Mouse (Mus musculus) layer of hippocampus, adult 9-10 months (tissue): ENCODE data around the gene Gprc5b.
A peak's percentile ranks its signal among the peaks of the same experiment; 100 is the strongest.

Experiments
- DNase-seq: peaks from one replicate; pipeline ENCODE4 v3.0.0; 2022; ENCODE audit warnings: low spot score

Gene Gprc5b

DNA sequence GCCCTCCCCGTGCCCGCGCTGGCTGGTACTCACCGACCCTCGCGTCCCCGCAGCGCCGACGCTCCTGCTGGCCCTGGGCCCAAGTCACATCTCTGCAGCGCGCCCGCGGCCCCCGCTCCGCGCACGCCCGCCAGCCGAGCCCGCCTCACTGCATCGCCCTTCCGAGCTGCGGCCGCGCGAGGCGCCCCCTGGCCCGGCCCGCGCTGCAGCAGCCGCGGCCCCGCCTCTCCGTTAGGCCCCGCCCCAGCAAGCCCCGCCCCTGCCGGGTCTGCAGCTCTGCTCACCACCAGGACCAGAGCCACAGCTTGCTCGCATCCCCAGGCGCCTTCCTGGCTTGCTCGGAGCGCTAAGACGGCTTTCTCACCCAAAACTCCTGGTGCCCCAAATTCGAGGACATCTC, at the start of gene Gprc5b:
TSS of gene Gprc5b (minus strand) at position 205 of the 400 bp plus-strand sequence.
- no peak for DNase-seq

DNA sequence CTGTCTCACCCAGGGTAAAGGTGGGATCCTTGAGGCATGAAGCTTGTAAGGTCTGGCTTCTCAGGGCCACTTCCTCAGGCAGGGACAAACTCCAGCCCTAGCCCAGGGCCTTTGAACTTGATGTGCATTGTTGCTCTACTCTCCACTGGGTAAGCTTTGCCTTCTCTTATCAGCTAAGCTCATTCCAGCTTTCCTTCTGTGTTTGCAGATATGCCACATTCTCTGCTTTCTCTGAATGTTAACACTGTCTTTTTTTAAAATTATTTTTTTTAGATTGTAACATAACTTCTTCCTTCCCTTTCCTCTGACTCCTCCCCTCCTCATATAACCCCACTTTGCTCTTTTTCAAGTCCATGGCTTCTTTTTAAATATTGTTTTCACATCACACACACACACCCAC, 46.5 kb upstream of the Gprc5b start:
- DNase-seq = no peak

DNA sequence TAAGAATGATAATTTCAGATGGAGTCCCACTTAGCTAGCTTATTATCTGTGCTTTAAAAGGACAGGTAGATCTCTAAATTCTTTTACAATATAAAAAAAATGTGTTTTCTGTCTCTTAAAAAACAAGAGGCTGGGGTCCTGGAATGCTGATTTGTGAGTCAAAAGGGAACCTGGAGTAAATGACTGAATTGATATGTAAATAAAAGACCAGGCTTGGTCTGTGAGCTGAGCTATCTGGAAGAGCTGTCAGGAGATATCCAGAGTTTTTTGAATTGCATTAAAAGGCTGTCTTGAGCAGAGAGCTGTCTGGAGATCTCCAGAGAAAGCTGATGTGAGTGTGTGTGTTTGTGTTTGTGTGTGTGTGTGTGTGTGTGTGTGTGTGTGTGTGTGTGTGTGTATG, 42.6 kb upstream of the Gprc5b start:
- DNase-seq = no peak

DNA sequence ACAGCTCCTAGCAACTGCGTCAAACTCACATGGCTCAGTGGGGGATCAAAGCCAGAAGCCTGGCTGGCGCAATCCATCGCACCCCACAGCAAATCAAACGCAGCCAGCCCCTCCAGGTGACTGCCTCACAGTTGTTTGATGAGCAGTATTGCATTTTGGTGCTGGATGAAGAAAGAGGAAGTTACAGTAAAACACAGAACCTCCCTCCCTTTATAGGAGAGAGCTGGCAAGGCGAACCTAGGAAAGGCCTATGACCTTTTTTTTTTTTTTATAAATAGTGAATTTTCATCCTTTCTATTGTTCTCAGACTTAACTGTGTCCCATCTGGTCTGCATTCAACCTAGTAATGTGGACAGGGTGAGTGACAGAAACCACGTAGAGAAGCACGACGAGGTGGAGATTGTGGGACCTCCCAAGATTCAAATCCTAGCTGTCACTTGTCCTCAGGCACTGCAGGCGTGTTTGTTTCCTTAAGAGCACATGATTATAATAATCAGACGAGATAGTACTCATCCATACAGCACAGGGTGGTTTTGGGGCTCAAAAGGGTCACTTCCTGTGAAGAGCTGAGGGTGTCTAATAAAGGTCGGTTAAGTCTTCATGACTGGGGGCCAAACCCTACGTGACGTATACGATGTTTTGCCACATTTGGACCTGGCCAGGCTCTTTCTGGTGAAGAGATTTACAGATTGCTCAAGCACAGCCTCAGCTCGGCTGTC, 39.4 kb upstream of the Gprc5b start:
- DNase-seq = no peak

DNA sequence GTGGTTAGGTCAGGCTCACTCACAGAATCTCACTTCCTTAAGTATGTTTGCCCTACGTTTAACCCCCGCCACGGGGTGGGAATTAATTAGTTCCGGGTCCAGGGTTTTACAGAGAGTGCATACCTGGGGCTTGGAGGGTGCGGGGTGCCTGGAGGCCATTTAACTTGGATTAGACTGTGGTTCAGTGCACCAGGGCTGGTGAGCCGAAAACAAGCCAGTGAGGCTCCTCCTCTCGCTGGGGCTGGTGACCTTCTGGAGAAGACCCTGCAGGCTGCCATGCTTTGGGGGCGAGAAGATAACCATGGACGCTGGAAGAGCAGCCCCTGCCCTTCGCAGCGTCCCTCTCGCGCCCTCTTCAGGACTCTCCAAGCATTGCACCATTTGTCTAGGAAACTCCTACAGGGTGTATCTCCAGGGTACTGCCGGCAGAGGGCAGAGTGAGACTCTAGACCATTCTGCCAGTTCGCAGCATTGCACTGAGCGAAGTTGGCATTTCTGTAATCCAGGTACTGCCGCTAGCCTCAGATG, 28.4 kb upstream of the Gprc5b start:
- DNase-seq = peak; percentile 42

DNA sequence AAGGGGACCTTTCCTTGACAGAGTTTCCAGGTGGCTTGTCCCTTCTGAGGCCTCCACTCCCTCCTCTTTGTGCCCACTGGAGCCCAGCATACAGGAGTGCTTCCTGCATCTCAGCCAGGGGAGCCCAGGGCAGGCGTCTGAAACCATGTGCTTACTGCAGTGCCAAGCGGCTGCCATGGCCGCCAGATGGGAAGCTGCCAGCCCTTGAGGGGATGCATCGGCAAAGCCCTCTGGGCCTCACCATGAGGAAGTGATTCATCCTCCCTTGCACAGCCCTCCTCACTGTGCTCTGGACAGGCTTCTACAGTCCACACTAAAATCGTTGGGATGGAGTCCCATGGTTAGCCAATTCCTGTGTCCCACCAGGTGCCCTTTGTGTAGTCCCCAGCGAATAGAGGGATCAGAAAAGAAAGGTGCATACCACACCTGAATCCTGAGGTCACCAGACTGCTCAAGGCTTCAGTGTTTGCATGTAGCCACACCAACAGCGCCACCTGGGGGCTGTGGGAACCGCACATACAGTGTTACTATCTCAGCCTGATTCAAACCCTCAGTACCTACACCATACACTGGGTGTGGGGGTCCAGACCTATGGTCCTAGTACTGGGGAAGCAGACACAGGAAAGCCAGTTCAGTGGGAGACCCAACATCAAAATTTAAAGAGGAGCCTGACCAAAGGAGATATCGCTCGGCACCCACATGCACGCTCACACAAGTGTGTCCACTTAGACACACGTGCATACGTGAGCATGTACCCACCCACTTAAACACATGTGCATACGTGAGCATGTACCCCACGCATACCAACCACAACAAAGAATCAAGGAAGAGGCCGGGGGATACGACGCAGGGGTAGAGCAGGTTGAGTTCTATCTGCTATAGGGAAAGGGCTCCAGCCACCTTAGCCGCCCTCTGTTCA, 27.5 kb upstream of the Gprc5b start:
- no peak for DNase-seq

DNA sequence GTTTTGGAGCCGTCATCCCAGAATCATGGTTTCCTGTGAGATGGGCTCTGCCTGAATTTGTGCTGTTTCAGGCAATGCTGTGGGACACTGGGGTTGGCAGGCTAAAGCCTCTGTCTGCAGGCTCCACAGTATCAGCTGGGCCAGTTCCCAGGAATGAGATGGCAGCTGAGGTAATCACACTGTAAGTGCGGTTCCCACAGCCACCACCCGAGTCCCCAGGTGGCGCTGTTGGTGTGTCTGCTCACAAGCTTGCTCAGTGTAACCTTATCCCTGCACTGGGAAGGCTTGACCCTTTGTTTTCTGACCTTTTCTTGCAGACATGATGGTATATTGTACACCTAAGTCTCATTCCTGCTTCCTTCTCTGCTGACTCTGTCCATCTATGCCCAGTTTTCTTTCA, 24.5 kb upstream of the Gprc5b start:
- DNase-seq = no peak

DNA sequence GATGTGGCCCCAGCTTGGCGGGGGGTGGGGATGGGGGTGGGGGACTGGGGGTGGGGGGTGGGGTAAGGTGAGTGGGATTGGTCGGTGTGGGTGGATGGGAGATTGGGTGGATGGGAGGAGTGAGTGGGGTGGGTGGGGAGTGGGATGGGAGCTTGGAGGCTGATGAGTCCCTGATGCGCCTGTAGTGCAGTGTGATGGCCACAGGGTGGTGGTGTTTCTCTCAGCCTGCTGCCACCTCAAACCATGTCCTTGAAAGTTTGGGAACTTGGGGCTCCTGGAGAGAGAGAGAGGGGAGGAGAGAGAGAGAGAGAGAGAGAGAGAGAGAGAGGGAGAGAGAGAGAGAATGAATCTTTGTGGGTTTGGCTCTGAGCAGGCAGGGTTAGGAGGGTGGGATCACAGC, 20.7 kb upstream of the Gprc5b start:
- DNase-seq = no peak

DNA sequence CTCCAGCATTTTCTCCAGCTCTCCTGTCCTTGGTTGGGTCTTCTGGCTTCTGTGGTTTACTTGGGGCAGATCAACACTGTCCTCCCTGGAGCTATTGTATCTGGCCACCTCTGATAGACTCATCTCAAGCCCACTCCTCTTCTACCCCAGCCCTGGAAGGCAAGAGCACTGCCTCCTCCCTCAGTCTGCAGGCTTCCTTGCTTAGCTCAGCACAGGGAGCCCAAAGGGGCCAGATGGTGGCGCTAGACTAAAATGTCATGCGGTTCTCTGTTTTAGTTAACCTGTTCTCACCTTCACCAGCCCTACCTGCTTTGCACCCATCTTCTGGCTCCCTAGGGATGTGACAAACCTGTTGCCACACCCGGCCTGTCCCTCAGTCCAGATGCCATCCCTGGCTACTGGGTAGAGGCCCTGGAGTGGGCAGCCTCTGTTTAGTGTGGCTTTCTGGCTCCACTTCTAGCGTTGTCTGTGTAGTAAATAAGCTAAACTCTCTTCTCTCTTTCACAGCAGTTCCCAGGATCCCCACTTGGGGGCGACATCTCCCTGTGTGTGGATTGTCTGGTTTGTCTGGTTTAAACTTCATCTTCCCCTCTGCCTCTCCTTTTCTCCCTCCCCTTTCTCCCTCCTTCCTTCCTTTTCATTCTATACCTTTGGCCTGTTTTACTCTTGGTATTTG, 16.0 kb upstream of the Gprc5b start:
- peak; percentile 84 for DNase-seq

DNA sequence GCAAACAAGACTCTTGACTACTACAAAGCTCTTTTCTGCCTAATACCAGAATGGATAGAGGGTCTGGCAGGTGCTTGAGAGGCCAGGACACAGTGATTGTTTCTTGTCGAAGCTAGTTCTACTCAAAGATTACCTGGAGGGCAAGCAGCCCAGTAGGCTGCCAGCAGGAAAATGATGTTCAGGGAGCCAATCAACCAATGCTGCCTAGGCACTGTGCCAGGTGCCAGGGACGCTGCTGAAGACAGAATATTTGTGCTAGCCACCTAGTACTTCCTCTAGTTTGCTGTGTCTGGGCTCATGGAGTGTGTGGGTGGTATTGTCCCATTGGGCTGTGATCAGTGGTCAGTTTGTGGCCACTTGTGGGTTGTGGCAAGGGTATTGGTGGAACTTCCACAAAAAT, 7.5 kb upstream of the Gprc5b start:
- DNase-seq = no peak

DNA sequence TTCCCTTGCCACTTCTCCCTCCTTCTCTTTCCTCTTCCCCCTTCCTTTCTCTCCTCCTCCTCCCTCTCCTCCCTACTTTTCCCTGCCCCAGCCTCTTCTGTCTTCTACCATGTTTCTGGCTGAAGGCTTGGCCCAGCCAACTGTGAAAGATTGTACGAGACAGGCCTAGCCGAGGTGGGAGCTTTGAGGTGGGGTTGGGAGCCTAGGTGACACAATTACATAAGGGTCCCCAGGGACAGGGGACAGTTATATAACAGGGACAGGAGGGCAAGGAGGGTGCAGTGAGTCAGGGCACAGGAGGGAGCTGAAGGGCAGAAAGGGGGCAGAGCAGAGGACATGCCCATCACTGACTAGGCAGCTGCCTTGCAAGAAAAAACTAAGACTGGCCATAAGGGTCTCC, 7.0 kb upstream of the Gprc5b start:
- no peak for DNase-seq

DNA sequence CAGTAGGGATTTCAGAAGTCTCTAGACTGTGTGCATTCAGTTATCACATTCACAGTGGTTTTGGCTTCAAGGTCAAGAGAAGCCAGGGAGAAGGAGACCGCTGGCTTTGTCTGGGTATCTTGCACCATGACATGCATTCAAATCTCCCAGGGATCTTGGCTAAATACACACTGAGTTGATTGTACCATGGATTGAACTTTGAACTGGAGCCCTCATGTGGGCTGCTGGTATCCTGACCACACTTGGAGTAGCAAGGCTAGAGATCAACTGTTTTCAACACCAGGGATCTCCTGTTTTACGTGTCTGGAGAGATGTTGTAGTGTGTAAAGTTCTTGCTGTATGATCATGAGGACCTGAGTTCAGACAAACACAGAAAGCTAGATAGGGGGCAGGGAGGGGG, 4.8 kb upstream of the Gprc5b start:
- no peak for DNase-seq

DNA sequence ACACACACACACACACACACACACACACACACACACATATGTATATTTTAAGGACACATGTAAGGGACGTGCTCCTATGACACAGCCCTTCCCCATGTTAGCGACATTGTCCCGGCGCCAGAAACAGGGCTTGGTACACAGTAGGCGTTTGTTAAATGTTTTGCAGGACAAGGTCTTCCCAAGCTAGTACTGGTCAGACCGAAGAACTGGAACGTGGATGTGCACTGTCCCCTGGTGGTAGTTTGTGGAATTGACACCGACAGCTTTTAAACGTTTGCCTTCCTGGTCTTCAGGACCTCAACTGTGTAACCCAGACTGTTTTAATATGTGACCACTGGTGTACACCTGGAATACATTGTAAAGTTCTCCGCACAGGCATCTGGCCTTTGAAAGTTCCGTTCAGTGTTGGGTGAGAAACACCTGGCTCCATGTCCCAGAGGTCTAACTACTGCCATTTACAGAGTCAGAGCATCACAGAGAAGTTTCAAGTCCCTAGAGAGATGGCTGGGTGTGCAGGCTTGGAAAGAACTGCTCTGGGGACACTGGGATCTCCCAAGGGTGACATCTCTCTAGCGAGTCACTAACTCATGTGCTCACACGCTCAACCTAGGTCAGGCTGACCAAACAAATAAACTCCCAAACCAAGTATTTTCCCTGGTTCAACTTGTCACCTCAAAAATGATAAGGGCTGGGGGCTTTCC, 1.3 kb upstream of the Gprc5b start:
- peak; percentile 91 for DNase-seq

DNA sequence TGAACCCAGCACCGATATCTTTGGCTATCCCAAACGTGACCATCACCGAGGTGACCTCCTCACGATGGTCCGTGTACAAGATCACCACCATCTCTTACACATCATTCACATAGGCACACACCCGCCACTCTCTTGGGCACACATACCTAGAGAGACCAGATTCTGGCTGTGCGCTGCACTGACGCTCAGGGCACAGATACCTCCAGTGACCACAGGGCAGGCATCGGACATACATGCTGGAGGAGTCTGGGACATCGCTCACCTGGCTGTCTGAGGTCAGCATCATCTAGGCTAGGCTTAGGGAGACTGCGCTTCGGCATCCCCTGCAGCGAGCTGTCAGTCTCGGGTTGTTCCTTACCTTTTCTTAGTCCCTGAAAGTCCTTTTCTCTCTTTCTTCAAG, 660 bp upstream of the Gprc5b start:
- DNase-seq = no peak

DNA sequence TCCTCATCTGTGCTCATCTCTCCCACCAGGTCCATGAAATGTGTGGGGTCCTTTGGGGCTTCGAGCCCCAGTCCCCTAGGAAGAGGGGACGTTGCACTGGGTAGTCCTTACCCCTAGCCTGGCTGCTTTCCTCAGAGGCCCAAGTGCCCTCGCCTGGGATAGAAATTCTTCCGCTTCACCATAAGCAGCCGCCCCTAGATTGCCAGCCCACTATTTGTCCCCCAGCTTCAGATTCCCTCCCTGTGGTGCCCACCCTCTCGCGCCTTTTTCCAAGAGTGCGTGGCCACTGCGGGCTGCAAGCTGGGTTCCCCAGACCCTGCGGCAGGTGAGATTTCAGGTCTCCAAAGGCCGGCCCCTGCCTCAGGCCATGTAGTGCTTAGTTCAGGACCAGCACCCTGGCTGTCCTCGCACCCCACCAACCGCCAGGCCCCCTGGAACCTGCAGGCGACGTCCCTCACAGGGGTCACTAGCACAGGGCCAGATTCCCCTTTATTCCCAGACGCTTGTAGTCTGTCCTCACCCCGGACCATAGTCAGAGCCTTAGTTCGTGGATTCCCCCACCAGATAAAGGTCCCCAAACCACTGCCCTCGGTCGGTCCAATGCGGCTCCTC, 674 bp downstream of the Gprc5b start:
- DNase-seq = no peak

DNA sequence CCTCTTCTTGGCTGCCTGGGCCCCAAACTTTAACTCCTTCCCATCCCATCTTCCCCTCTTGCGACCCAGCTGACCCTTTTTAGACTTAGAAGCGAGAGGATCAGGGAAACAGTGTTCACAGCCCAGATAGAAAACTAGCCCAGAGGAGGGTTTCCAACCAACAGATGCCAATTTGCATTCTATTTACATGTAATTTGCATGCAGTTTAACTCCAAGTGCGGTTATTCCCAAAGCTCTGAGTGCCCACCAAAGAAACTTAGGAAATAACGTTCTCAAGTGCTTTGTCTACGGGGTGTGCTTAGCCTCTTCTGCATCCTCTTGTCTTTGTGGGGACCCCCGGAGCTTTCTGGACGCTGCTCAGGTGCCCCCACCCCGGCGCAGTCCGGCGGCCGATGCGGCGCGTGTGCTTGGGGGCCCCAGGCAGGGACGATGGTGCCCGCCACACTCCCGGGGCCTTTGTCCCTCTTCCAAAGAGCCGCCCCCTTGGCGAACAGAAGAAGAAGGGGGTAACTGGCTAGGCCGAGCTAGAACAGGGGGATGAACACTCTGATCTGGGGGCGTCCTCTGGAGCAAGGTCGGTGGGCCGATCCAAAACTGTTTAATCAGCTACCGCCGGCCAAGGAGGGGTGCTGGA, 1.3 kb downstream of the Gprc5b start:
- DNase-seq = no peak

DNA sequence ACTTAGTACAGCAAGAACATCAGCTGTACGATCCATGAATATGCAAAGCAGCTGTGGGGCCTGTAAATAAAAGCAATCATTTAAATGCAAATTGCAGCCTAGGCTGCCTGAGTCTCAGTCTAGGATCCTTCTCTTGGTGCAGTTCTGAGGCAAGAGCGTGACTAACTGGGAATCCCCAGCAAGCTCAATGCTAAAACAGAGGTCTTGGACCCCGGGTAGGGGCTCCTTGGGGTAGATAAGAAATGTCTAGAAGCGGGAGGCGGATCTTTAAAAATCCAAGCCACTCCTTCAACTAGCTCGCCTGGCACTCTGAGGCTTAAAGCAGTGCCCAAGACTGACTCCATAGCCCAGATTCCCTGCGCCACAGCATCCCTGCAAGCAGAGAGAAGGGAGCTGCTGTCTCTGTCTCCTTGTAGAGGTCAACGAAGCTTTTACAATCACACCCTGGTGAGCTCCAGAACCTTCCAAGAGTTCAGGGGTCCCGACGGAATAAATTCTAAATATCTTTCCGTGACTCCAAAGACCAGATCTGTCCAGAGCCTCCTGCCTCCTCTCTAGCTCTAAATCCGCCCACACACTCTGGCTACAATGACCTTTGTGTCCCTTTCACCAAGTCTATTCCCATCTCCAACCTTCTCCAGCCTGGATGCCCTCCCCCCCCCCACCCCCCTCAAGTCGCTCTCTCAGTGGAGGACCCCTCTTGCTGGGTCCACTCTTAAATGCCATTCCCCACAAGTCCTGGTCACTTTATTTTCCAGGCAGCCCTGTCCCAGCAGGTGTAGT, 2.2 kb downstream of the Gprc5b start:
- DNase-seq = no peak

DNA sequence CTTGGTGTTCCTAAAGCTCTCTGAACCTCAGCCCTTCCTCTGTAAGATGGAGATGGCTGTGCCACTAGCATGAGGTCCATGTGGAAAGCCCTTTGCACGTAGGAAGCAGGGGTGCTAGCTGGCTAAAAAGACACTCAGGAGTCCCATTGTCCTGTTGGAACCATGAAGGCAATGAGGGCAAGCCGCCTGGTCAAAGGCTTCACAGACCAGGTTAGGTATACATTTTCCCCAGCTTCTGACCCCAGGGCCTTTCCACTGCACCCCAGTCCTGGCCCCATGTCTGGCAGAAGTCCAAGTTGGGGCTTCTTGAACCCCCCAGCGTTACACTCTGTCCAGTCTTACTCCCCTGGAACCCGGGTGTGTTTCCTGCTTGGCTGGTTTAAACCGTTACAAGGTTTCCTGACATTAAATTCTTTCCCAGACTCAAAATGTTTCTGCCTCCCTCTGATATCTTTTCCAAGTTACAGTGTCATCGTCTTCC, 2.9 kb downstream of the Gprc5b start:
- DNase-seq = no peak

DNA sequence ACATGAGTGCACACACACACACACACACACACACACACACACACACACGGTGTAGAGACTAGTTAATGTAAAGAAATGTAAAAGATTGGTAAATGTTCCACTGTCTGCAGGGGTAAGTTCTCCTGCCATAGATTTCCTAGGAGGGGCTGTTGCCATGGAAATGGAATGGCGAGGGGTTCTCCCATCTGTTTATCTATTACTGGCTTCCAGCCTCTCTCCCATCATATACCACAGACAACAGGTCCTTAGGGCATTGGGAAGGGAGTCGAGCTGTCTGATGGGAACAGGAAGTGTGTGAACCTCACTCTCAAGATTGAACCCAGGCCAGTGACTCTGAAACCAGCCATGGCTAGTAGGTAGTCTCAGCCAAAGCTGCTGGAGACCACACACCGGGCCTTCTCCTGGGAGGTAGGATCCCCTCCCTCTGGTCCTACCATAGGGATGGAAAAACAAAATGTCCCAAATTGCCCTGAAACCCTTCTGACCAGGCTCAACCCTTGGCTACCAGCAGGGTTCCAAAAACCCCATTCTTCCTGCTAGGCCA, 3.6 kb downstream of the Gprc5b start:
- DNase-seq = no peak

DNA sequence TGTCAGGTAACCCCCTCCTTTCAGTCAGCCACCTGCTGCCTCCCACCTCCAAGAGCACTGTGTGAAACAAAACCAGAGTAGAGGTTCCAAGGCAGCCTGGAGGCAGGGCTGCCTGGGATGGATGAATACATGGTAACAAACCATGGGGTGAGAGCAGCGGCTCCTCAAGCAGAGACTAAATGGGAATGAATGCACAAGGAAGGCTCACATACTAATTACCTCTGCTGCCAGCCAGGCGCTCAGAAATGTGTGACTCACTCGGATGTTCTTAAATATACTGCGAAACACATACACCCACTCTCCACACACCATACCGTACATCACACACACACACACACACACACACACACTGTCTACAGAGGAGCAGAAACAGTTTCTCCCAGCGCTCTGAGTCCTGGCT, 4.7 kb downstream of the Gprc5b start:
- DNase-seq = no peak
